8 mouse cellular contexts compared by ENCODE assay signal in genomic region chr15:78119704-78120103, GRCm38 (mm10). TPM values are rescaled to one million over a fixed set of nuclear protein-coding genes. Genes with fewer than 3 reads are reported as not detected.
A peak's percentile ranks its signal among the peaks of the same experiment; 100 is the strongest.
DNase-seq lines count a peak whose midpoint lies in the region; ATAC-seq lines count a peak whose summit lies in the region.

Gene Cacng2, minus strand, starts transcription at chr15:78120028.

- intact Hi-C loops in heart, postnatal 14 days (cut with DNase I): loop anchor here (10.0 kb wide), 1 partner anchor 185 kb away; no protein-coding TSS in a partner anchor

- DNase-seq in CD8-positive naive resting alpha-beta T cell, adult 2 months (ENCODE audit: low read depth in 2 of 2, low spot score in 2 of 2): peak; percentile 36 to 48
- peak; percentile 73 for DNase-seq in cerebellum, adult 11 months
- peak; percentile 99 for DNase-seq in heart, postnatal 14 days
- DNase-seq in large intestine, adult 2 months (ENCODE audit: low read depth, low spot score): peak; percentile 56
- peak; percentile 99 for DNase-seq in testis, postnatal 10 days (ENCODE audit: low spot score)

- H3K4me2 ChIP-seq in forebrain, embryonic 15.5 days (replicated peaks): peak within 1 kb of the TSS; percentile 93
- no peak within 1 kb of the TSS for H3K4me2 ChIP-seq in liver, embryonic 16.5 days (ENCODE audit: low read depth, low read length)
- H3K4me2 ChIP-seq in neural tube, embryonic 13.5 days: peak within 1 kb of the TSS; percentile 67

- H3K9me3 ChIP-seq in forebrain, embryonic 15.5 days: no peaks in the 10 kb centered on the region
- no peaks in the 10 kb centered on the region for H3K9me3 ChIP-seq in liver, embryonic 16.5 days (replicated peaks; ENCODE audit: control insufficient read depth, low read length)
- H3K9me3 ChIP-seq in neural tube, embryonic 13.5 days: no peaks in the 10 kb centered on the region

- peak within 1 kb of the TSS; percentile 81 for H3K9ac ChIP-seq in forebrain, embryonic 15.5 days (replicated peaks)
- no peak within 1 kb of the TSS for H3K9ac ChIP-seq in liver, embryonic 16.5 days (ENCODE audit: low read depth, low read length)
- H3K9ac ChIP-seq in neural tube, embryonic 13.5 days: peak within 1 kb of the TSS; percentile 80

- peak within 1 kb of the TSS; percentile 70 for H3K4me3 ChIP-seq in forebrain, embryonic 15.5 days
- H3K4me3 ChIP-seq in liver, embryonic 16.5 days (ENCODE audit: low read depth, low read length): no peak within 1 kb of the TSS
- H3K4me3 ChIP-seq in neural tube, embryonic 13.5 days: peak within 1 kb of the TSS; percentile 66

- under 1% methylated on average over 30 of the region's 42 CpGs for WGBS in forebrain, embryonic 15.5 days
- WGBS in large intestine, adult 2 months: under 1% methylated on average over 42 of the region's 42 CpGs
- WGBS in liver, embryonic 16.5 days (ENCODE audit: insufficient replicate concordance): under 1% methylated on average over 39 of the region's 42 CpGs
- WGBS in neural tube, embryonic 13.5 days: under 1% methylated on average over 42 of the region's 42 CpGs

- peak; percentile 89 for ATAC-seq in forebrain, embryonic 15.5 days (replicated peaks)
- ATAC-seq in liver, embryonic 16.5 days (ENCODE audit: low read depth): peak; percentile 93
- ATAC-seq in neural tube, embryonic 13.5 days (ENCODE audit: low read depth): peak; percentile 88

- H3K27ac ChIP-seq in forebrain, embryonic 15.5 days (replicated peaks): peak within 1 kb of the TSS; percentile 73
- no peak within 1 kb of the TSS for H3K27ac ChIP-seq in liver, embryonic 16.5 days (ENCODE audit: low read length)
- peak within 1 kb of the TSS; percentile 86 for H3K27ac ChIP-seq in neural tube, embryonic 13.5 days (replicated peaks)

- H3K36me3 ChIP-seq in forebrain, embryonic 15.5 days: no peaks in the 10 kb centered on the region
- H3K36me3 ChIP-seq in liver, embryonic 16.5 days (ENCODE audit: control insufficient read depth, insufficient read depth): no peaks in the 10 kb centered on the region
- no peaks in the 10 kb centered on the region for H3K36me3 ChIP-seq in neural tube, embryonic 13.5 days

- peaks cover 34% of the 10 kb centered on the region for H3K4me1 ChIP-seq in forebrain, embryonic 15.5 days
- no peaks in the 10 kb centered on the region; the same call in 1 of the 2 replicates for H3K4me1 ChIP-seq in liver, embryonic 16.5 days (ENCODE audit: control insufficient read depth, low read depth, low read length)
- peaks cover 59% of the 10 kb centered on the region for H3K4me1 ChIP-seq in neural tube, embryonic 13.5 days (replicated peaks)

- no peaks in the 10 kb centered on the region for H3K27me3 ChIP-seq in forebrain, embryonic 15.5 days
- peaks cover 5% of the 10 kb centered on the region for H3K27me3 ChIP-seq in liver, embryonic 16.5 days (ENCODE audit: control insufficient read depth, insufficient read depth, low read depth, low read length)
- peaks cover 12% of the 10 kb centered on the region for H3K27me3 ChIP-seq in neural tube, embryonic 13.5 days

RNA-seq across cellular contexts. Expression of gene Cacng2, which starts in this region (rescaled TPM):
- polyA plus RNA-seq in forebrain, embryonic 15.5 days (2015; fragmentation: Nextera tagmentation; extraction: Ambion mirVana): 7.0 and 7.6 TPM in 2 replicates
- not detected for total RNA-seq in heart, postnatal 14 days (2021)
- polyA plus RNA-seq in large intestine, adult 2 months (2012; rRNA removed): not detected in 2 replicates
- not detected in 2 replicates for polyA plus RNA-seq in liver, embryonic 16.5 days (2015; fragmentation: Nextera tagmentation; extraction: Ambion mirVana)
- polyA plus RNA-seq in neural tube, embryonic 13.5 days (2015; fragmentation: Nextera tagmentation; extraction: Ambion mirVana): 9.4 and 10.6 TPM in 2 replicates

Comparison
In these comparisons a context has a peak if more than half of its experiments do, and no peak if none do; other contexts are left out.
1. Peak in DNase-seq in heart, postnatal 14 days; RNA of the gene not detected or under 1 TPM.
2. Peak in DNase-seq in large intestine, adult 2 months; RNA of the gene not detected or under 1 TPM.
3. Peak in ATAC-seq in liver, embryonic 16.5 days; RNA of the gene not detected or under 1 TPM.
4. DNase-seq: peak in every context shown above with its lines; median percentile 99 in heart, postnatal 14 days; 99 in testis, postnatal 10 days; 73 in cerebellum, adult 11 months; 56 in large intestine, adult 2 months; 42 in CD8-positive naive resting alpha-beta T cell, adult 2 months.